Mouse (Mus musculus): ENCODE measurements around the gene Sytl3. TPM values are rescaled to one million over a fixed set of nuclear protein-coding genes. Genes with fewer than 3 reads are reported as not detected.

The Sytl3 gene
- polyA plus RNA-seq, 1 experiment: 0.37 TPM

- Histone ChIP-seq H3K9me3 (no peaks in the 10 kb centered on the region), H3K36me3 (replicated peaks; ENCODE audit: low read length) (peaks cover 14% of the 10 kb centered on the region), H3K4me1 (peaks cover 85% of the 10 kb centered on the region), H3K4me3 (replicated peaks) (no peak overlapping the region), H3K27me3 (replicated peaks) (no peaks in the 10 kb centered on the region)
- TF ChIP-seq GATA1 (IDR thresholded peaks at IDR 0.05; ENCODE audit: borderline replicate concordance, low read length) (no peak), FLI1 (IDR thresholded peaks at IDR 0.05; ENCODE audit: low read length) (no peak)
Observed at GRCm38 (mm10) chr17:6769602-6770001, 110.7 kb downstream of the Sytl3 start.

- no peaks in the 10 kb centered on the region for H3K27me3 ChIP-seq (replicated peaks)
- H3K4me1 ChIP-seq: peaks cover 75% of the 10 kb centered on the region
- H3K36me3 ChIP-seq (replicated peaks; ENCODE audit: low read length): peaks cover 15% of the 10 kb centered on the region
- no peak overlapping the region for H3K4me3 ChIP-seq (replicated peaks)
- no peaks in the 10 kb centered on the region for H3K9me3 ChIP-seq
- no peak for TF ChIP-seq FLI1 (IDR thresholded peaks at IDR 0.05; ENCODE audit: low read length)
- no peak for TF ChIP-seq GATA1 (IDR thresholded peaks at IDR 0.05; ENCODE audit: borderline replicate concordance, low read length)
Observed at GRCm38 (mm10) chr17:6771661-6772489, 113.0 kb downstream of the Sytl3 start.

DNA sequence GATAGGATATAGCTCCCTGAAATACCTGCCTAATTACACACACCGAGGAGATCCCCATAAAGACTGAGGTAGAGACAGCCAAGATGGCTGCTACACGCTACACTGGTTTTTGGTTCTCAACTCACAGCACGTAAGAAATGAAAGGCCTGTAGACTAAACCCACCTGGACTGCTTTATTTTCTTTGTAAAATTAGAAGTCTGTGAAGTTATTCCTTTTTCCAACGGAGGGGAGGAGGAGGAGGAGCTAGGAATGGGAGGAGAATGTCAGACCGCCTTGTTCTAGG, 113.5 kb downstream of the Sytl3 start:
- Histone ChIP-seq H3K9me3 (no peaks in the 10 kb centered on the region), H3K4me1 (peaks cover 71% of the 10 kb centered on the region), H3K4me3 (replicated peaks) (no peak overlapping the region), H3K27me3 (replicated peaks) (no peaks in the 10 kb centered on the region), H3K36me3 (replicated peaks; ENCODE audit: low read length) (peaks cover 19% of the 10 kb centered on the region)
- no peak for TF ChIP-seq FLI1 (IDR thresholded peaks at IDR 0.05; ENCODE audit: low read length)
- TF ChIP-seq GATA1 (IDR thresholded peaks at IDR 0.05; ENCODE audit: borderline replicate concordance, low read length): no peak

- Histone ChIP-seq H3K36me3 (replicated peaks; ENCODE audit: low read length) (peaks cover 19% of the 10 kb centered on the region), H3K4me1 (peaks cover 68% of the 10 kb centered on the region), H3K9me3 (no peaks in the 10 kb centered on the region), H3K4me3 (replicated peaks) (peak overlapping the region; percentile 35), H3K27me3 (replicated peaks) (no peaks in the 10 kb centered on the region)
- TF ChIP-seq GATA1 (IDR thresholded peaks at IDR 0.05; ENCODE audit: borderline replicate concordance, low read length): no peak
- TF ChIP-seq FLI1 (IDR thresholded peaks at IDR 0.05; ENCODE audit: low read length): no peak
Observed at GRCm38 (mm10) chr17:6773249-6773966, 114.5 kb downstream of the Sytl3 start.

- Histone ChIP-seq H3K4me1 (peaks cover 68% of the 10 kb centered on the region), H3K9me3 (no peaks in the 10 kb centered on the region), H3K27me3 (replicated peaks) (no peaks in the 10 kb centered on the region), H3K4me3 (replicated peaks) (no peak overlapping the region), H3K36me3 (replicated peaks; ENCODE audit: low read length) (peaks cover 19% of the 10 kb centered on the region)
- TF ChIP-seq FLI1 (IDR thresholded peaks at IDR 0.05; ENCODE audit: low read length): no peak
- TF ChIP-seq GATA1 (IDR thresholded peaks at IDR 0.05; ENCODE audit: borderline replicate concordance, low read length): no peak
Observed at GRCm38 (mm10) chr17:6775221-6775620, 116.3 kb downstream of the Sytl3 start.

DNA sequence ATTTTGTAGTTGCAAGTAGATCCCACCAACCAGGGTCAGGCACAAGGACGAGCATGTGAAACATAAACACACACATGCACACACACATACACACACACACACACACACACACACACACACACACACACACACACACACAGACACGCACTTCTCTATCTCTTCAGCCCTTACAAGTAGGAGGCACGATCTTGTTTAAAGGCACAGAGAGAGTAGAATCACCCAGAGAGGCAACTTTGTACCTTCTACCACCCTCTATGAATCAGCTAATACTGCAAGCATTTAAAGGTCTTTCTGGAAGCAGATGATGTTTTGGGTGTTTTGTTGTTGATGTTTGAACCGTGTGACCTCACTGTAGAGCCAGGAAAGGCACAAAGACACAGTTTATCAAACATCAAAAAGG, 116.8 kb downstream of the Sytl3 start:
- Histone ChIP-seq H3K27me3 (replicated peaks) (no peaks in the 10 kb centered on the region), H3K9me3 (no peaks in the 10 kb centered on the region), H3K36me3 (replicated peaks; ENCODE audit: low read length) (peaks cover 19% of the 10 kb centered on the region), H3K4me1 (peaks cover 72% of the 10 kb centered on the region), H3K4me3 (replicated peaks) (no peak overlapping the region)
- TF ChIP-seq GATA1 (IDR thresholded peaks at IDR 0.05; ENCODE audit: borderline replicate concordance, low read length) (no peak), FLI1 (IDR thresholded peaks at IDR 0.05; ENCODE audit: low read length) (no peak)

GRCm38 (mm10) chr17:6776123-6776522, 117.2 kb downstream of the Sytl3 start:
- Histone ChIP-seq H3K27me3 (replicated peaks) (no peaks in the 10 kb centered on the region), H3K9me3 (no peaks in the 10 kb centered on the region), H3K36me3 (replicated peaks; ENCODE audit: low read length) (peaks cover 19% of the 10 kb centered on the region), H3K4me1 (peaks cover 75% of the 10 kb centered on the region), H3K4me3 (replicated peaks) (no peak overlapping the region)
- TF ChIP-seq GATA1 (IDR thresholded peaks at IDR 0.05; ENCODE audit: borderline replicate concordance, low read length) (no peak), FLI1 (IDR thresholded peaks at IDR 0.05; ENCODE audit: low read length) (no peak)

DNA sequence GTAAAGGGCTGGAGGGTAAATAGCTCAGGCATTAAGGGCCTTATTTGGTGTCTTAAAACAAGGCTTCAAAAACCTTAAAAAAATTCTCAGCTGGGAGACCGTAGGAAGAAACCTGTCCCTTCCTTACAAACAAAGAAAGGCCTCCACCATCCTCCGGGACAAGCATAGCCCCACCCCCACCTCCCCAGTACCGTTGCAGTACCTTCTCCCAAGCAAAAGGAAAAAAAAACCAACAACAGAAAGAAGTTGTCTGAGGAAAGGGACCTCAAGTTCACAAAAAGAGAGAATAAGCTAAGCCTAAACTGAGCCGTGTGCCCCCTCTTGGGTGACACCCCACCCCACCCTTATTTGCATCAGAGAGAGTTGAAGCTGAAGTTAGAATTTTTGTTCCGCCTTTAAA, 117.7 kb downstream of the Sytl3 start:
- Histone ChIP-seq H3K4me1 (peaks cover 74% of the 10 kb centered on the region), H3K9me3 (no peaks in the 10 kb centered on the region), H3K36me3 (replicated peaks; ENCODE audit: low read length) (peaks cover 19% of the 10 kb centered on the region), H3K27me3 (replicated peaks) (no peaks in the 10 kb centered on the region), H3K4me3 (replicated peaks) (no peak overlapping the region)
- no peak for TF ChIP-seq FLI1 (IDR thresholded peaks at IDR 0.05; ENCODE audit: low read length)
- no peak for TF ChIP-seq GATA1 (IDR thresholded peaks at IDR 0.05; ENCODE audit: borderline replicate concordance, low read length)

- H3K4me3 ChIP-seq (replicated peaks): no peak overlapping the region
- H3K27me3 ChIP-seq (replicated peaks): no peaks in the 10 kb centered on the region
- H3K4me1 ChIP-seq: peaks cover 73% of the 10 kb centered on the region
- peaks cover 19% of the 10 kb centered on the region for H3K36me3 ChIP-seq (replicated peaks; ENCODE audit: low read length)
- H3K9me3 ChIP-seq: no peaks in the 10 kb centered on the region
- no peak for TF ChIP-seq GATA1 (IDR thresholded peaks at IDR 0.05; ENCODE audit: borderline replicate concordance, low read length)
- TF ChIP-seq FLI1 (IDR thresholded peaks at IDR 0.05; ENCODE audit: low read length): no peak
Observed at GRCm38 (mm10) chr17:6777061-6777460, 118.2 kb downstream of the Sytl3 start.
